Mouse (Mus musculus) right cerebral cortex, adult 2 months (tissue): ENCODE measurements around the gene Metrnl.

Experiments used
- DNase-seq, 2 experiments: peaks; one replicate each; pipeline ENCODE4 v3.0.0; 2021 to 2022; ENCODE audit warnings: low spot score in 2 of 2

The Metrnl gene

DNA sequence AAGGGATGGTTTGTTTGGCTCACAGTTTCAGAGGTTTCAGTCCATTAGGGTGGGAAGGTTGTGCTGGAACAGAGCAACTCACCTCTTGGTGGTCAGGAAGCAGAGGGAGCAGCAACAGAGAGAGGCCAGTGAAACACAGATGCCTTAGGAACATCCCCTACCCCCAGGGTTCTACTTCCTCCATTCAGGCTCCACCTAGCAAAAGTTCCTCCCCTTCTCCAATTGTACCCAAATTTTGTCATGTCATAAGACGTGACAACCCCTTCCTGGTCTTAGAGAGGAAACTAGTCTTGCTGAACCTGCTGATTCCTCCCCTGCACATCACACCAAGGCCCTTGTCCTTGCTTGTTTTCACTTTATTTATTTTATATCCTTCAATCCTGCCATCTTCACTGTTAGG, 32.8 kb downstream of the Metrnl start:
- no peak for DNase-seq

DNA sequence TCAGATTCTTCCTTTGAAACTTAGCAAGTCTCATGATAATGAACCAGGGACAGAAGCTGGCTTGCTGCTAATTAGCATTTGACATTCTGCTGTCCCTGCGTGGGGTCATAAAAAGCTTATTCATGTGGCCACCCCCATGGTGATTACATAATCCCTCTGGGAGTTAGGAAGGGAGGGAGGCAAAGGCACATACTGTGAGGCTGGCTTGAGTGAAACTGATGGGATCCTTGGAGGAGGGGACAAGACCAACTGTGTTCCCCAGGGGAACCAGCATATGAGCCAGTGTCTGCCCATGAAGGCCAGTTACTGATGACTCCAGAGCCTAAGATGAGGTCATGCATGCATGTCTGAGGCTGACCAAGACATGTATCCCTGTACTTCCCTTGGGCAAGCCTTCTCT, 33.5 kb downstream of the Metrnl start:
- no peak for DNase-seq

DNA sequence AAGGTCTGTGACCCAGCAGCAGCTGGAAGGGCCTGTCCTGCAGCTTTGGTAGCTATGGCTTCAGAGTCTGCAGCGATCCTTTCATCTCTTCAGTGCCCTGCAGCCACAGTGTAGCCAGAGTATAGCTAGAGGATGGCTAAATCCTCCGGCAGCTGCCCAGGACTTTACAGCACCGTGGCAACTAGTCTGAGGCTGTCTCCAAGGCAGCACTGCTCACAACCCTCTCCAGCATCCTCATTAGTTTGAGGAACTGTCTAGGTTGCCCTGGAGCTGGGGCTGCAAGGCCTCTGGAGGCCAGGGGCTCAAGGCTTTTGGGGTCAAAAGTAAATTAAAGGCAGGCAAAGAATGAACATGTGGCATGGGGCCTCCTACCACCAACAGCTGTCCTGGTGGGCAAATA, 37.3 kb downstream of the Metrnl start:
- no peak for DNase-seq

DNA sequence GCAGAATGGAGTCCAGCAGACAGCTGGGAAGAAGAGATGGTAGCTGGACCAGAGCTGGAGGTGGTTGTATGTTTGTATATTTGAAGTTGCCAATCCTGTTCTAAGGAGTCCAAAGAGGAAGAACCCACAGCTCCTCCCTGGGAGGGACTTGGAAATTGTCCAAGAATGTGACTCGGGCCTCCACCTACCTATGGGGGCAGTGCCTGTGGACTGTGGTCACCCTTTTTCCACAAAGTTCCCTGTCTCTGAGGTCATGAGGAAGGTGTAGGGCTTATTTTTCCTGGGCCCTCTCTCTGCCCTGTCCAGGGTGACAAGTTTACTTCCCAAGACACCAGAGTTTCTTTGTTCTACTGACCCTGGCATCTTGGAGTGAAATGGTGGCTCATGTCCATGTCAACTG, 39.6 kb downstream of the Metrnl start:
- DNase-seq, result no peak

DNA sequence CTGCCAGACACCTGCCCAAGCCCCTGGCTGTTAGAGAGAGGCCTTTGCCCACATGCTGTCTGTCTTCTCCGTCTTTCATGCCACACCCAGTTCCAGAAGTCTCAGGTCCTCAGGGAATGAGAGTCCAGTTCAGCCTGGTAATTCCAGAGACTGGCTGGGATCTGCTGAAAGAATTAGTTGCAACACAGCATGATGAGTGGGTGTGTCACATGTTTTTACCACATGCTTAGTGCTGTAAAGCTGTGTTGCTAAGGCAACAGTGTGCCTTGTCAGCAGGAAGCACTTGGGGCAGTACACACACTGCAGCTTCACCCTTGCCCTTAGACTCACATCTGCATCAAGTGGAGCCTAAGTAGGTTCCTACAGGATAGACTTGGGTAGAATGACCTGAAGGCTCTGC, 40.1 kb downstream of the Metrnl start:
- peak; percentile 16 to 40 for DNase-seq

DNA sequence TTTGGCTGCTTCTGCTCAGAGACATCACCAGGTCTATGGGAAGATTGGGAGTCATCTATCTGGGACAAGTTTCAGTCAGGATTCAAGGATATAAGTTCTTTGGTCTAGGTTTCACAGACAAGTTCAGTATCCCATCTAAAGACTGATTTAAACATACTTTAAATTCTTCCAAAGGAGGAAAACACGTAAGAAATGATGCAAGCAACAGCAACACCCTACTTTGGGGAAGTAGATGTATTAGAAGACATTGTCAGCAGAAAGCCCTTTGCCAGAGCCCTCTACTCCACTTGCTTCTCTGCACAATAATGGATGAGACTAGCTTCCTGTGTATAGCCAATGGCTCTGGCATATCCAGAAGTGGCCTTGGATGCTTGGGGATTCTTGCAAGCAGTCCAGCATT, 41.8 kb downstream of the Metrnl start:
- DNase-seq, result no peak

DNA sequence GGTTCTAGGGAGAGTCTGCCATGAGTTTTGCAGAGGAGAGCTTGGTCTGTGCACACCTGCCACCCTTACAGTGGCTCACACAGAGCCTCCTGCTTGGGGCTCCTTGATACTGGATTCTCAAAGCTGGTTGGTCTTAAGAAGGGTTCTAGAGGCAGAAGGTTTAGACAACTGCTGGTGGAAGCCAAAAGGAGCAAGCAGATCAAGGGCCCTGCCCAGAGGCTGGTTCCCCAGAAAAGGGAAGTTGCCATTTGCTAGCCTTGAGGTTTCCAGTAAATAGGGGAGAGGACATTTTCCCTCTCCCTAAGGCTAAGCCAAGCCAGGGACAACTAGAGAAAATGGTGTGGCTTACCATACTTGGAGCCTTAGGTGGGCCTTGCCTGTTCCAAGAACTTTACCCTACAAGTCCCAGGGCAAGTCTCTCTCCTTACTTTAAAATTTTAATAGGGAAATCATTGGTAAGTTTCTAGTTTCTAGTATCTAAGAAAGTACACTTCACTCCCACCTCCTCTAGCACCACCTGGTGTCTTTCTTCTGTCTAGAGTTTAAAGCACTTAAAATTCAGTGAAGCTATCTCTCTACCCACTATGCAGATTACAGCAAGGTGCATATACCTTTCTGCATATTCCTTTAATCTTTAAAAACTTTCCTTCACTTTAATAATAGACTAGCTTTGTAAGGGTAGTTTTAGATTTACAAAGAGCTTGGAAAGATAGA, 42.7 kb downstream of the Metrnl start:
- DNase-seq, result peak in 1 of 2 experiments; percentile 10

DNA sequence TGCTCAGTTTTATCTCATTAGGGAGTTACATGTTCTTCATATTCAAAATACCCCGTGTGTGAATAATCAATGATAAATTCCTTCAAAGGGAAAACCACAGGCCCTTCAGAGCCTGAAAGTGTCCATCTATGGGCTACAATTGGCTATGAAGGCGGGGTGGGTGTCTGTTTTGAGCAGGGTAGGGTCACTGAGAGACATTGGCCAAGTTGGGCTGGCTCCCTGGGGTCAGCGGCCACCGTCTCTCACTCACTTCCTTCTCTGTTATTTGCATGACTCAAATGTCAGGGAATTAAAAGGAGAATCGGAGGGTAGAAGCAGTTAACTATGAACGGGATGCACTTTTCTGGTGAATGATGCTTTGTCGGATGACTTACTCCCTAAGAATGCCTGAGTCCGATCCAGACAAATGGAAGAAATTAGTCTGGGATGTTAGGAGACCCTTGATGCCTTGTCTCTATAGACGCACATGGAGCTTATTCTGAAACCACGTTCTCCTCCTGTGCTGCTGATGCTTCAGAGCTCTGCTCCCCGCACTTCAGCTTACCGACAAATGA, 45.7 kb downstream of the Metrnl start:
- no peak for DNase-seq

DNA sequence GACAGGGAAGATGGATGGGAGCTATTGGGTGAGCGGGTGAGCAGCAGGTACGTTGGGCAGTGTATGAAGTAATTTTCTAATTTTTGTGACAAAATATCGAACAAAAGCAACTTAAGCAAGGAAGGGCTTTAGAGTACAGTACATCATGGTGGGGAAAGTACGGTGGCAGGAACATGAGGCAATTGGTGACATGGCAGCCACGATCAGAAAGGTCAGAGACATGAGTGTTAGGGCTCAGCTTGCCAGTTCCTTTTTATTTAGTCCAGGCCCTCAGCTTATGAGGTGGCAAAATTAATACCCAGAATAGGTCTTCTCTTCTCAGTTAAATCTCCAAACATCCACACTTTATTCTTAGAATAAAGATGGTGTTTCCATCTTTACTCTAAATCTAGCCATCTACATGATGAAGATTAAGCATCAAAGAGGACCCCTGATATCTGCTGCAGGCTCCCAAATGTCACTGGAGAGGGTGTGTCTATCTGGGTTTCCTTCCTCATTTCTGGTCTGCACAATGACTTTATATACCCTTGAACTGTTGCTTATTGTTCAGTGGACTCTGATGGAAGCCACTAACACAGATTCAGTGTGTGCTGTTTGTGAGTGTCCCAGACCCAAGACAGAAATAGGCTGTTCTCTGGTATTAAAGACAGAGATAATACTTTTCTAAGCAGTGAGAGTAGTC, 46.8 kb downstream of the Metrnl start:
- no peak for DNase-seq
